Mouse (Mus musculus) left cerebral cortex, adult 2 months (tissue): Measurements from ENCODE around the gene Ap5m1. TPM values are rescaled to one million over a fixed set of nuclear protein-coding genes. Genes with fewer than 3 reads are reported as not detected.

Experiments used
- DNase-seq, 2 experiments: peaks; one replicate each; pipeline ENCODE4 v3.0.0; 2021 to 2022; ENCODE audit warnings: low spot score in 2 of 2, mixed read lengths in 1 of 2; ENCODE audit errors: extremely low spot score in 1 of 2
- H3K27ac ChIP-seq: fragments of 200-600 bp; 2 replicates; pipeline ENCODE4 v1.8.1; 2022
- H3K4me3 ChIP-seq: fragments of 200-600 bp; 2 replicates; pipeline ENCODE4 v1.8.1; 2022
- CTCF ChIP-seq: fragments of 200-600 bp; IDR thresholded peaks from 2 replicates; pipeline ENCODE4 v1.8.1; 2022; ENCODE audit warnings: antibody characterized with exemption, mild to moderate bottlenecking, moderate library complexity
- intact Hi-C: fragments of 180-260 bp; cut with DNase I; formaldehyde crosslinking; loops from one replicate; pipeline ENCODE4 v1.15.1; 2025
- long read RNA-seq, 2 experiments: library from polyadenylated mRNA; stranded (forward); transcript quantifications; one replicate each; pipeline ENCODE4 v2.0.0; 2021; ENCODE audit warnings: borderline mapping rate in 2 of 2
- total RNA-seq, 2 experiments: library from RNA; stranded (reverse); gene quantifications; 2 replicates each; pipeline ENCODE4 v1.2.3; 2021

The Ap5m1 gene
- total RNA-seq = 10 to 100 TPM; 19.7 to 23.1 TPM
- long read RNA-seq, experiment 1, full-length matches to known transcripts = 12 of 20 reads
- long read RNA-seq, experiment 1, partial matches to known transcripts = 0 of 20 reads
- long read RNA-seq, experiment 1, other reads (novel, unspliced or antisense) = 8 of 20 reads
- long read RNA-seq, experiment 2, full-length matches to known transcripts = 16 of 18 reads
- long read RNA-seq, experiment 2, partial matches to known transcripts = 2 of 18 reads
- long read RNA-seq, experiment 2, other reads (novel, unspliced or antisense) = 0 of 18 reads

DNA sequence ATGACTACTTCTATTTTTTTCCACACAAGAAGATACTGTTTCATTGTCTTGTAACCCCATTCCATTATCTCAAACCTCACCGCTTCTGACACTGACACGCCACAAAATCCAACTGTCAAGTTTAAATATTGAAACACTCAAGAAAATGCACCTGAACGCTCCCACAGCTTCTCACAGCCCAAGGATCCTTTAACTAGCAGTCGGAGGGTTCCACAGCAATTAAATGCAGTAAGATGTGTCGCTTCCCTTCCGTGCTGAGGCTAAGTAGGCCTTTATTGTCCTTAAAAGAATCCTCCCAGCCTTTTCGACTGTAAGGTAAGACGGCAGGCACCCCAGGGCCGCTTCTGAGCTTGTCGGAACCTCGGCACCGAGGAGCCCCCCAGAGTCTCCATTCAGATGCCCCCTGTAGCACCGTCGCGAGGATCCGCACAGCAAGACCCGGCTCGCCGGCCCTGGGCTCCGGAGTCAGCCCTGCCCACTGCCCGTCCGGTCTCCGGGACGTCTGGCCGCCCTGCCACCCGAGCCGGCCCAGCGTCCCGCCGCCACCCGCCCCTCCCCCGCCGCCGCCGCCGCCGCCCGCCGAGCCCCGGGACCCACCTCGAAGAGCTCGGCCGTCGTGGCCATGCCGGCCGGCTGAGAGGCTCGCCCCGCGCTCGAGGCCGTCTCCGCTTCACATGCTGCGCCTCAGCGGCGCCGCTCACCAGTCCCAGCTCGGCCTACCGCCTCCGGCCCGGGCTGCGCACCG, at the start of gene Ap5m1:
TSS of gene Ap5m1 (plus strand) at position 569 of the 745 bp plus-strand sequence.
- DNase-seq = no peak
- intact Hi-C loops = loop anchor here (2.0 to 5.0 kb wide), 3 partner anchors 107 to 618 kb away; partner anchors contain the start of genes Naa30 and Tmem260
- TF ChIP-seq CTCF = no peak

DNA sequence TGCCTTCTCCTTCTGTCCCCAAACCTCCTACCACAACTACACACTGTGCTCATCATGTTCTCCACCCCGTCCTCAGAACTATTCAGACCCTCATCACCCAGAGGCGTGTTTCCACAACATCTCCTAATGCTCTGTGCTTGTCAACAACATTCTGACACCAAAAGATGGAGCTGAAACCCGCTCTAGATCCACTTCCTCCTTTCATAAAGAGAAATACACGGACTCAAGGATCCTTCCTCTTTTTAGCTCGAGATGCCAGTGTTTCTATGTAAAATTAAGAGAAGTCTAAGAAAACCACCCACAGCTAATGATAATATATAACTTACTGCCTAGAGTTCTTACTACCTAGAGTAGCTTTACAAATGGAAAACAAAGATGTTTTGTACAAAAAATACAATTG, 46.1 kb upstream of the Ap5m1 start:
- intact Hi-C loops = no loop called here

More for the DNA sequence above, at the start of gene Ap5m1:
- H3K4me3 ChIP-seq = peak within 1 kb of the TSS; percentile 83
- H3K27ac ChIP-seq = peak within 1 kb of the TSS; percentile 88

DNA sequence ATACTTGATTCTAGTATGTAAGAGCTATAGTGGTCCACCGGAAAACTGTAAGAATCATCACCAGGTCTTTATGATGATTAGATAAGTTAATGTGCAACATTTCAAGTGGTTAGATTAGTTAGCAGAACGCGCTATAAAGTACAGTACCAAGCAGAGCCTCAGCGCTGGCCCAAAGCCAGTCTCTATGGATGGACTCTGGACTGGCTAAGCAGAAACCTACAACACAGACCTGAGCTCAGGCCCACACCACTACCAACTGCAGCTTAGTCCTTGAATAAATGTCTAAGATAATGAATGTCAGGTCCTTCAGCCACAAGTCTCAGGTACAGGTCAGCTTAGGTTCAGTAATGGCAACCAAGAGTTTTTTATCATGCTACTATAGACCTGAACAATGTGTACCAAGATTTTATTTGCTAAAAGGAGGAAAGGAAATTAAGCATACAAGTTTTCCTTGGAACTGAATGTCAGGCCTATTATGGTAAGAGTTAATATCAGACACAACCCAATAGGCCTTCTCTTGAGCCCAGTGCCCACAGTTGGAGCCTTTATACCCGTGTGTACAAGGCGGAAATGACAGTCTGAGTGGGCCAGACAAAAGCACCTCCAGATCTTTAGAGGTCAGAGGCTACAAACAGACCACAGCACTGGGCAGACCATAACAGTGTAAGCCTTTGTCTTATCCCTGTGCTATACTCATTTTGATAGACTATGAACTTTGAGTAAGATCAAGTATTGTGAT, 38.7 kb upstream of the Ap5m1 start:
- DNase-seq = no peak
- intact Hi-C loops = no loop called here
- Histone ChIP-seq H3K27ac (no peak overlapping the region), H3K4me3 (no peak overlapping the region)
- TF ChIP-seq CTCF = no peak

More for the DNA sequence above, 46.1 kb upstream of the Ap5m1 start:
- Histone ChIP-seq H3K27ac (no peak overlapping the region), H3K4me3 (no peak overlapping the region)
- TF ChIP-seq CTCF = no peak
- DNase-seq = no peak

DNA sequence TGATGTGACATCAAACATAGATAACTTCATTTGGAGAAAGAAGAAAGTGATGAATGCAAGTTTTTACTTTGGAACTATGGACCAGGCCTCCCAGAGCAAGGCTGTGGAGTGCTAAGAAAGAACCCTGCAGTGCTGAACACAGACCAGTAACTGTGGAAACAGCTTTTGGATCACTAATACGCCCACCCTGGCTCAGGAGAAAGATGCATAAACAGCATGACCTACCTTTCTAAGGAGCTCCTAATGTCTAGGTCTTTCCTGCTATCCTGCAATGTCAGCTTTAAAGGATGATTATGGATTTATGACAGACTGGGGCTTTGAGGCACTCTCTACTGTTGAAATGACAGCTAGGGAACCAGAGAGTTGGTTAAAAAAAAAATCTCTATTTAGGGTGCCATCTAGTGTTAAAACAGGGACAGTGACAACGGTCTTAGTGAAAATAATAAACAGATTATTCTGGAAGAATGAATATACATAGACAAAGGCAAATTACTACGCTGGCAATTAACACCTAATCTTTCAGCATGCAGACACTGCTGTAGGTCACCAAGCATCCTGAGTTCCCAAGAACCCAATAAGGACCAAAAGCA, 38.0 kb upstream of the Ap5m1 start:
- DNase-seq = no peak
- H3K27ac ChIP-seq = no peak overlapping the region
- peak; percentile 54 for TF ChIP-seq CTCF
- no peak overlapping the region for H3K4me3 ChIP-seq
- intact Hi-C loops = no loop called here

DNA sequence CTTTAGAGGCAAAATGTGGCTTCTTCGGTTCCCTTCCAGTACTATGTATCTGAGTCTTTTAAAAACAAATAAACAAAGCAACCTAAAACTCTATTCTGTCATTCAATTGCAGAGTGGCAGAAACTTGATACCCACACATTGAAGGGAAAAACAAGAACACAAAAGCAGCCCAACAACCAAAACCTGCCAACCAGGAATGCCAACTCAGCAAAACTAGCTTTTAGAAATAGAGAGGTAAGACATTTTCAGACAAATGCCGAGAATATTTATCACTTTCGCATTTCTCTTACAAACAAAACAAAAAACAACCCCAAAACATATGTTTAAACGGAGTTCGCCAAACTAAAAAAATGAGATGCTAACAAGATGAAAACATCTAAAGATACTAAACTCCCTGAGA, 36.9 kb upstream of the Ap5m1 start:
- DNase-seq = no peak
- intact Hi-C loops = no loop called here

DNA sequence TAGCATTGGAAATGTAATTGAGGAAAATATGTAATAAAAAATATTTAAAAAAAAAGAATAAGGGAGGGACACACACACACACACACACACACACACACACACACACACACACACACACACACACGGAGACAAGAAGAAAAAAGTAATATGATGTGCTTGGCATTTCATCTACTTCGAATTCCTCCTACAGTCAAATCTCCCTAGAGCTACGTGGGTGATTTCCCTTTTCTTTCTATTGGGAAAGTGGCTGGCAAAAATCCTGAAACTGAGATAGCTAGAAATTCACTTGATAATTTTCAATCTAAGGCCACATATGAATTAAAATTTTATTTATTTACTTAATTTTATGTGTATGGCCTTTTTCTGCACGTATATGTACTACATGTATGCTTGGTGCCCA, 20.3 kb upstream of the Ap5m1 start:
- H3K4me3 ChIP-seq = no peak overlapping the region
- H3K27ac ChIP-seq = no peak overlapping the region
- TF ChIP-seq CTCF = no peak
- no peak for DNase-seq
- intact Hi-C loops = no loop called here

More for the DNA sequence above, 36.9 kb upstream of the Ap5m1 start:
- no peak overlapping the region for H3K27ac ChIP-seq
- no peak overlapping the region for H3K4me3 ChIP-seq
- no peak for TF ChIP-seq CTCF

DNA sequence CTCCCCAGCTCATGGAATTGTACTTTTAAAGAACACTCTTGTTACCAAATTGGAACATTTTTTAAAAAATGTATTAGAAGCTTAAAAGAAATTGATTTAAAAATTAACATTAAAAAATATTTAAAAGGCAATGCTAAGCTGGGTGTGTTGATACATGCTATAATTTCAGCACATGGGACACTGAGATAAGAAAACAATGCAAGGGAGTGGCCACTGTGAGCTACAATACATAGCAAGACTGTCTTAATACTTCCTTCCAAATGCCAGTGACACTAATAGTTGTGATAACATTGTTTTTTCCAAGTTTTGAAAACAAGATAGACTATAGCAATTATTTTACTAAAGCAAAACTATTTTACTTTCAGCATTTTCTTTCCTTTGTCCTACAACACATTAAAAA, 16.4 kb upstream of the Ap5m1 start:
- intact Hi-C loops = no loop called here
- no peak for TF ChIP-seq CTCF
- DNase-seq = no peak
- no peak overlapping the region for H3K27ac ChIP-seq
- H3K4me3 ChIP-seq = no peak overlapping the region

DNA sequence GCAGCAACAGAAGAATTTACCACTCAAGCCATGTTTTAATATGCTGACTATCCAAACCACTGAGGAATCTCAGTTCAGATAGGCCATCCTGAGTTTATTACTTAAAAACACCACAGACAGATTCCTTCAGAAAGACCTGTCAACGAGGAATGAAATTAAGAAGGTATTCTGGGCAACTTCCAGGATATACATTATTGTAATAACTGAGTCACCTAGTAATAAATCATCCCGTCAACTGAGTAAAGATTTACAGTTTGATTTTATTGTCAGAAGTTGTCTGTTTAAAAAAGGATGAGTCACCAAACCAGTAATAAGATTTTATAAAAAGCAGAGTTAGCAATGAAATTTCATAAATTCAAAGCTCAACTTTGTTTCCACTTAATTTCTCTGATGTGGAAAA, 2.1 kb upstream of the Ap5m1 start:
- Histone ChIP-seq H3K27ac (no peak overlapping the region), H3K4me3 (no peak overlapping the region)
- TF ChIP-seq CTCF = no peak
- intact Hi-C loops = no loop called here
- no peak for DNase-seq

DNA sequence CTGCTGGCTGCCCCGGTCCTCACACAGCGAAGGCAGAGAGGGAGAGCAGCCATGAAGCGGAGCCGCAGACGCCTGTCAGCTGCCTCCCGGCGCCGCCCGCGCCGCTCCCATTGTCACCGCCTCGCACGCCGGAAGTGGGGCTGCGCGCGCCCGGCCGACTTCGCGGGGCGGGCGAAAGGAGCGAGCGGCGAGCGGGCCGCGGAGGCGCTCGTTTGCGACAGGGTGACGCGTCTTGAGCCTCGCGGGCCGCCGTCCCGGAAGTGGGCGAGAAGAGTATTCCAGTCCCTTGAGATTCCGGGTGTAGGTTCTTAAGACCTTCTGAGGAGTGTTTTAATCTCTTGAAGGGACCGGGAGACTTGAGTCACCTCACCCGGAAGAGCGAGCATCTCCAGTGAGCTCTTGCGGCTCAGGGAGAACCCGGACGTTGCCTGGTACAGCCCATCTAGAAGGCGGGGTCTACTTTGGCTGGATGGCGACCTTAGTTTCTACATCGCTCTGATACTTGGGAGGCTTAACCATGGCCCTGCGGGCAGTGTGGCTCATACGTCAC, 452 bp downstream of the Ap5m1 start, which contains the start of gene Exoc5:
TSS of gene Exoc5 (minus strand) at position 380 of the 550 bp plus-strand sequence.
- H3K27ac ChIP-seq = peak within 1 kb of the TSS; percentile 88
- DNase-seq = peak; percentile 98 to 99
- H3K4me3 ChIP-seq = peak within 1 kb of the TSS; percentile 83
- no peak for TF ChIP-seq CTCF
- intact Hi-C loops = loop anchor here (2.0 to 5.0 kb wide), 3 partner anchors 106 to 619 kb away; partner anchors contain the start of genes Naa30 and Tmem260

DNA sequence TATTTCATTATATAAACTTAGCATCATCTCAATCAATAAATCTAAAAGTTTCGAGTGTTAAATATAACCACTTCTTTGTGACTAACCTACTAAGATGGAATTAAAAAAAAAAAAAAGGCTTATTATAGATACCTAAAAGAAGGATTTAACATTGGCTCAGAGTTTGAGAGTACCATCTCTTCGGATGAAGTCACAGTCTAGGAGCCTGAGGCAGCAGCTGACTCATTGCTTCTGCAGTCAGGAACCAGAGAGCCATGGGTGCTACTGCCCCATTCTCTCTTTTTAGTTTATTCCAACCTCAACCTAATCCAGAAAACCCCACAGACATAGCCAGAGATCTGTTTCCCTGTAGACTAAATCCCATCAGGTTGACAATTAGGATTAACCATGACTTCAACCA, 6.9 kb downstream of the Ap5m1 start:
- DNase-seq = no peak
- intact Hi-C loops = no loop called here
- no peak for TF ChIP-seq CTCF
- no peak overlapping the region for H3K4me3 ChIP-seq
- no peak overlapping the region for H3K27ac ChIP-seq

DNA sequence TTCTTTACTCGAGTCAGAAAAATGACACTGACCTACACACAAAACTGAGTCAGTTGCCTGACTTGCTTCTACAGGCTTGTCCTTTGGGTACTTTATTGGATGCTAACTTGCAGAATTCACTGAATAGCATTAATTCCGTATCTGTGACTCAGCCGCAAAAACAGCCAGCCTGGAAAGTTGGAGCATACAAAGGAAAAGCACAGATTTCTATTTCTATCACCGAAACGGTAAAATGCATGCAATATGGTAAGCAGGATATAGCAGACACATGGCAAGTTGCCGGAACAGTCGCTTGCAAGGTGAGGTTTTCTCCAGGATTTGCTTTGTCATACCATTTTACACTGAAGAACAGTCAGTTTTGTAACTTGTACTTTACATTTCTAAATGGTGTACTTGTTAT, 8.0 kb downstream of the Ap5m1 start:
- intact Hi-C loops = no loop called here
- TF ChIP-seq CTCF = no peak
- H3K27ac ChIP-seq = no peak overlapping the region
- DNase-seq = peak in 1 of 2 experiments; percentile 30
- no peak overlapping the region for H3K4me3 ChIP-seq
